18 mouse cellular contexts compared by ENCODE assay signal in genomic region chr3:37819503-37819902, GRCm38 (mm10).
"Had no signal": no experiment of that assay in that cellular context is flagged by ENCODE, and none has a peak within 500 bp of the region (broad histone marks: within the 10 kb centered on the region; RNA-seq: fewer than 3 reads in every experiment).

No protein-coding gene starts in this region.

- H3K36me3 ChIP-seq: midbrain, embryonic 10.5 days; midbrain, embryonic 13.5 days; neural tube, embryonic 13.5 days; neural tube, embryonic 15.5 days; stomach, embryonic 15.5 days had no signal

- H3K4me2 ChIP-seq: lung, embryonic 14.5 days; midbrain, embryonic 13.5 days; neural tube, embryonic 13.5 days; neural tube, embryonic 15.5 days; stomach, embryonic 15.5 days had no signal

- H3K9ac ChIP-seq: lung, embryonic 14.5 days; midbrain, embryonic 13.5 days; neural tube, embryonic 13.5 days; neural tube, embryonic 15.5 days; stomach, embryonic 15.5 days had no signal

- H3K4me3 ChIP-seq: midbrain, embryonic 10.5 days; midbrain, embryonic 13.5 days; myocyte; neural tube, embryonic 13.5 days; neural tube, embryonic 15.5 days; stomach, embryonic 15.5 days had no signal

- DNase-seq: lung, adult 18-20 months; lung, embryonic 14.5 days; lung, postnatal 10 days; lung, postnatal 4 days; right cerebral cortex, adult 18-20 months; right cerebral cortex, postnatal 25 days; right cerebral cortex, postnatal 4 days; thymus, adult 2 months; thymus, postnatal 25 days; thymus, postnatal 4 days had no signal

- H3K9me3 ChIP-seq: midbrain, embryonic 10.5 days; midbrain, embryonic 13.5 days; neural tube, embryonic 13.5 days; neural tube, embryonic 15.5 days; stomach, embryonic 15.5 days had no signal

- ATAC-seq: midbrain, embryonic 13.5 days; midbrain, embryonic 16.5 days had no signal

- H3K4me1 ChIP-seq: stomach, embryonic 15.5 days had no signal

- H3K27ac ChIP-seq: midbrain, embryonic 10.5 days; midbrain, embryonic 13.5 days; neural tube, embryonic 13.5 days; neural tube, embryonic 15.5 days; stomach, embryonic 15.5 days; stomach, postnatal 0 days had no signal

- H3K27me3 ChIP-seq: midbrain, embryonic 13.5 days; neural tube, embryonic 13.5 days; neural tube, embryonic 15.5 days; stomach, embryonic 15.5 days had no signal
